Mouse (Mus musculus) forebrain, embryonic 15.5 days (tissue): Measurements from ENCODE around the gene Cck. TPM values are rescaled to one million over a fixed set of nuclear protein-coding genes. Genes with fewer than 3 reads are reported as not detected.

Experiments
- ATAC-seq: fragments of 200-750 bp; cut with Nextera tagmentation; replicated peaks from 2 replicates; pipeline ENCODE4 v1.8.0; 2017; ENCODE audit warnings: mild to moderate bottlenecking, moderate TSS enrichment, moderate library complexity
- H3K27ac ChIP-seq: fragments of 300-500 bp; sonication (generic); replicated peaks from 2 replicates; pipeline ENCODE4 v1.5.1; 2015; ENCODE audit warnings: mild to moderate bottlenecking, inconsistent platforms
- H3K27me3 ChIP-seq: fragments of 300-500 bp; sonication (generic); 2 replicates; pipeline ENCODE4 v1.6.1; 2015; ENCODE audit warnings: inconsistent platforms
- H3K36me3 ChIP-seq: fragments of 300-500 bp; sonication (generic); 2 replicates; pipeline ENCODE4 v1.6.1; 2015; ENCODE audit warnings: mild to moderate bottlenecking, inconsistent platforms
- H3K4me1 ChIP-seq: fragments of 300-500 bp; sonication (generic); 2 replicates; pipeline ENCODE4 v1.6.1; 2015; ENCODE audit warnings: inconsistent platforms
- H3K4me2 ChIP-seq: fragments of 300-500 bp; sonication (generic); replicated peaks from 2 replicates; pipeline ENCODE4 v1.6.1; 2015; ENCODE audit warnings: mild to moderate bottlenecking, inconsistent platforms
- H3K4me3 ChIP-seq: fragments of 300-500 bp; sonication (generic); 2 replicates; pipeline ENCODE4 v1.5.1; 2015; ENCODE audit warnings: mild to moderate bottlenecking, inconsistent platforms
- H3K9ac ChIP-seq: fragments of 300-500 bp; sonication (generic); replicated peaks from 2 replicates; pipeline ENCODE4 v1.6.1; 2015; ENCODE audit warnings: mild to moderate bottlenecking, inconsistent platforms
- H3K9me3 ChIP-seq: fragments of 300-500 bp; sonication (generic); 2 replicates; pipeline ENCODE4 v1.6.1; 2016; ENCODE audit warnings: inconsistent platforms
- WGBS: fragments of 180-500 bp; shearing (Covaris S2); methylation state at CpG from one replicate; pipeline ENCODE4 v1.1.7; 2015; ENCODE audit warnings: mixed read lengths; 5-methylcytosine and 5-hydroxymethylcytosine counted together
- polyA plus RNA-seq: library from polyadenylated mRNA; unstranded; fragments of >200 nt; fragmentation: Nextera tagmentation; extraction: Ambion mirVana; gene quantifications from 2 replicates; pipeline ENCODE4 v1.2.1, GENCODE M21; 2015

Cck gene
- polyA plus RNA-seq, 1 experiment from 2014 or later = 30.0 TPM

DNA sequence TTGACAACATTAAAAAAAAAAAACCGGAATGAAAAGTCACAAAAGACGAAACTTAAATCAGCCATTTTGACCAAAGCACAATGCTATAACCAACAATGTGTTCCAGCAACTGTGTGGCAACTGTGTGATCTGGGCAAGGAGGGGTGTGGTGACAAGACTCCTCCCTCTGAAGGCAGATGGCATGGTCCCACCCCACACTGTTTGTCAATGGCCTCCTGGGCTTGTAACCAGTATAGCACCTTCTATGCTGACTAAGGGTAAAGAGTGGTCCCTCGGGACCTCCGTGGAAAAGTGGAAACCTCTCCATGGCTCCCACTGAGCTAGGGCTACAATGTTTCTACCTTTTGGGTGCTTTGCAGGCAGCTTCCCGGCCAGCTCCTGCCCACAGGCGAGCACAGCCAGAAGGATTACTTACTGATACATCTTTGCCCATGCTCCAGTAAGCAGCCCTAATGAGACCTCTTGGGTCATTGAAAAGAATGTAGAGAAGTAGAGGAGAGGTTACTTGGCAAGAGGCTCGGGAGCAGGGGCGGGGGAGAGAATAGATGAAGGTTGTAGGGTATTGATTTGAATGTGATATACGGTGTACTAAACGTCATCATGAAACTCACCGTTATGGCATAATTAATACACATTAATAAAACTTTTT is 3.8 kb downstream of the Cck start:
- no peaks in the 10 kb centered on the region for H3K9me3 ChIP-seq
- H3K27ac ChIP-seq = no peak overlapping the region
- no peak overlapping the region for H3K4me3 ChIP-seq
- H3K4me1 ChIP-seq = peaks cover 10% of the 10 kb centered on the region
- ATAC-seq = no peak
- no peak overlapping the region for H3K9ac ChIP-seq
- H3K27me3 ChIP-seq = peaks cover 32% of the 10 kb centered on the region
- 43% methylated on average over 11 of the region's 11 CpGs for WGBS
- H3K36me3 ChIP-seq = no peaks in the 10 kb centered on the region
- no peak overlapping the region for H3K4me2 ChIP-seq

DNA sequence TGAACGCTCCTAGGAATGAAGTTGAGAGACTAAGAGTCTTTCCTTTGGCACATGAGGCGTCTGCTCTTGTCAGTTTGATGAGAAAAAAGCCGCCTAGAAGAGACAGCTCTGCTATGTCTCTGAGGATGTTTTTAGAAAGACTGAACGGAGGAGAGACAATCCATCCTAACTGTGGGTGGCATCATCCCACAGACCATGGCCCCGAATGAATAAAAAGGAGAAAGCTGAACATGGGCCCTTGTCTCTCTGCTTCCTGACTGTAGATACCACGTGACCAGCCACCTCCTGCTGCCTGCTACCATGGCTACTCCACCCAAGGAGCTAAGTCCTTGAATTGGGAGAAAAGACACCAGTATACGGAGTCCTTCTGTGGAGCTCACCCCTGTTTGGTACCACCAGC is 8.3 kb downstream of the Cck start:
- ATAC-seq = no peak
- no peaks in the 10 kb centered on the region for H3K36me3 ChIP-seq
- H3K4me2 ChIP-seq = no peak overlapping the region
- H3K9me3 ChIP-seq = no peaks in the 10 kb centered on the region
- H3K27ac ChIP-seq = no peak overlapping the region
- H3K27me3 ChIP-seq = no peaks in the 10 kb centered on the region
- H3K9ac ChIP-seq = no peak overlapping the region
- WGBS = 73% methylated on average over 7 of the region's 7 CpGs
- H3K4me1 ChIP-seq = peaks cover 3% of the 10 kb centered on the region; the same call in 1 of the 2 replicates
- H3K4me3 ChIP-seq = no peak overlapping the region

DNA sequence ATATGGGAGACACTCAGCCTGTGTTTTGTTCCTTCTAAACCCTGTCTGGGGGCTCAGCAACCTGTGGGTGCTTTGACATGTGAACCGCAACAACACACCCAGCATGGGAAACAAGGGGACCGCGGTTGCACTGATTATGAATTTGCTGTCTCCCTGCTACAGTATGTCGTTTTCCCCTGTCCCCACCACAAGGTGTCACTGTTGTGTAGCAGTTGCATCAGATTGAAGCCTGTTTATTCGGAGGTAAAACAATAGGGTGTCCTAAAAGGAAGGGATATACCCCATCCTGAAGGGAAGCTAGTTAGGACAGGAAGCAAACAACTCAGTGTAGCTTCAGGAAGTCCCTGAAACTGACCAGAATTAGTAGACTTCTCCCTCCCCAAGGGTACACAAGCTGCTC is 16.0 kb downstream of the Cck start:
- H3K4me3 ChIP-seq = no peak overlapping the region
- no peak overlapping the region for H3K4me2 ChIP-seq
- H3K27ac ChIP-seq = no peak overlapping the region
- no peak overlapping the region for H3K9ac ChIP-seq
- WGBS = 19% methylated on average over 5 of the region's 5 CpGs
- ATAC-seq = peak; percentile 42; the same call in 1 of the 2 replicates
- H3K4me1 ChIP-seq = peaks cover 13% of the 10 kb centered on the region
- no peaks in the 10 kb centered on the region for H3K9me3 ChIP-seq
- H3K36me3 ChIP-seq = no peaks in the 10 kb centered on the region
- H3K27me3 ChIP-seq = no peaks in the 10 kb centered on the region

GRCm38 (mm10) chr9:121477305-121477911 is 18.1 kb downstream of the Cck start:
- Histone ChIP-seq H3K4me1 (peaks cover 10% of the 10 kb centered on the region), H3K9ac (peak overlapping the region; percentile 41; the same call in 1 of the 2 replicates), H3K4me2 (peak overlapping the region; percentile 41), H3K9me3 (no peaks in the 10 kb centered on the region), H3K27me3 (no peaks in the 10 kb centered on the region), H3K27ac (peak overlapping the region; percentile 79), H3K36me3 (peaks cover 14% of the 10 kb centered on the region), H3K4me3 (no peak overlapping the region)
- 9% methylated on average over 15 of the region's 15 CpGs for WGBS
- peak; percentile 57 for ATAC-seq

- no peaks in the 10 kb centered on the region for H3K9me3 ChIP-seq
- no peak overlapping the region for H3K4me3 ChIP-seq
- H3K27ac ChIP-seq = 0 out of 2 replicates have a peak overlapping the region, but pooled peaks have one; percentile 2
- peaks cover 15% of the 10 kb centered on the region for H3K36me3 ChIP-seq
- no peaks in the 10 kb centered on the region for H3K27me3 ChIP-seq
- 74% methylated on average over 16 of the region's 16 CpGs for WGBS
- no peak for ATAC-seq
- no peak overlapping the region for H3K9ac ChIP-seq
- no peak overlapping the region for H3K4me2 ChIP-seq
- H3K4me1 ChIP-seq = peaks cover 10% of the 10 kb centered on the region
Measured at GRCm38 (mm10) chr9:121475488-121476452, 19.7 kb downstream of the Cck start.

- ATAC-seq = no peak
- 81% methylated on average over 5 of the region's 5 CpGs for WGBS
Measured at GRCm38 (mm10) chr9:121474771-121475170, 20.7 kb downstream of the Cck start.

DNA sequence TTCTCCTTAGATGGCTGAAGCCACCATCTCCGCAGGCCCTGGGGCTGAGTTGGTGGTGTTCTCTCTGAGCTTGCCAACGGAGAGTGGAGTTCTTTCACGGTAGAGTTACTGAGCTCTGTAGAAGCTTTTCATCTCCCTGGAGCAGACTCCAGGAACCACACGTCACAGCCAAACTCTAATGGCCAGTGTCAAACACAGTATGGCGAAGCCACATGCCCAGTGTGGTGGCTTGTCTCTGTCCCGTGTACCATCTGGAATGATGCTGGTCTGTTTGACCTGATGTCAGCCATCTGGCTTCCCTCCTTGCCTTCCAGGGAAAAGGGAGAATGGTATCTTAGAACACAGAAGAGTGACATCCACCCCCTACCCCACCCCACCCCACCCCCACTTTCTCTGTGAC is 25.8 kb downstream of the Cck start:
- Histone ChIP-seq H3K4me3 (no peak overlapping the region), H3K36me3 (peaks cover 33% of the 10 kb centered on the region), H3K27ac (no peak overlapping the region), H3K27me3 (no peaks in the 10 kb centered on the region), H3K4me1 (0 out of 2 replicates have a peak, but pooled peaks cover 2% of the 10 kb centered on the region), H3K9me3 (no peaks in the 10 kb centered on the region), H3K4me2 (no peak overlapping the region), H3K9ac (no peak overlapping the region)
- WGBS = 78% methylated on average over 6 of the region's 6 CpGs
- no peak for ATAC-seq

More at GRCm38 (mm10) chr9:121474771-121475170, 20.7 kb downstream of the Cck start:
- H3K9ac ChIP-seq = no peak overlapping the region
- peaks cover 10% of the 10 kb centered on the region for H3K4me1 ChIP-seq
- H3K27me3 ChIP-seq = no peaks in the 10 kb centered on the region
- no peaks in the 10 kb centered on the region for H3K9me3 ChIP-seq
- H3K4me3 ChIP-seq = no peak overlapping the region
- peaks cover 19% of the 10 kb centered on the region for H3K36me3 ChIP-seq
- H3K4me2 ChIP-seq = no peak overlapping the region
- H3K27ac ChIP-seq = no peak overlapping the region

GRCm38 (mm10) chr9:121467460-121467859 is 28.0 kb downstream of the Cck start:
- Histone ChIP-seq H3K9me3 (no peaks in the 10 kb centered on the region), H3K4me2 (no peak overlapping the region), H3K27me3 (no peaks in the 10 kb centered on the region), H3K9ac (no peak overlapping the region), H3K36me3 (peaks cover 36% of the 10 kb centered on the region), H3K27ac (peak overlapping the region; percentile 48), H3K4me3 (no peak overlapping the region), H3K4me1 (0 out of 2 replicates have a peak, but pooled peaks cover 2% of the 10 kb centered on the region)
- 69% methylated on average over 11 of the region's 11 CpGs for WGBS
- ATAC-seq = no peak

DNA sequence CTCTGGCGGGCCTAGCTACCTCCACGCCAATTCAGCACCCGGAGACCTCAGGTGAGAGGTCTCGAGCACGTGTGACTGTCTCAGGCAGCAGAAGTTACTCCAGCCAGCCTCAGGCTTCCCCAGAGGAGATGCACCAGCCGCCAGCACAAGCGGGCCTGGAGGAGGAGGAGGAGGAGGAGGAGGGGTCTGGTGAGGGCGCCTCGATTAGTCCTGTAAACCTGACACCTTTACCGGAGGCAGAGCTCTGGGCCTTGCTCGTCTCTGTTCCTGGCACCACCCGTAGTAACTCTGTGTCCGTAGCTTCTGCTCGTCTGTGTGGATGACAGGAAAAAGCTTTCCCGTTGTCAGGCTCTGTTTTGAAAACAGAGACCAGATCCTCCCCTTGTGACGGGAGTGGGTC is 35.0 kb downstream of the Cck start:
- Histone ChIP-seq H3K27me3 (no peaks in the 10 kb centered on the region), H3K36me3 (peaks cover 61% of the 10 kb centered on the region), H3K27ac (no peak overlapping the region), H3K9ac (no peak overlapping the region), H3K4me2 (no peak overlapping the region), H3K4me1 (no peaks in the 10 kb centered on the region), H3K4me3 (no peak overlapping the region), H3K9me3 (no peaks in the 10 kb centered on the region)
- WGBS = 84% methylated on average over 14 of the region's 16 CpGs
- no peak for ATAC-seq

DNA sequence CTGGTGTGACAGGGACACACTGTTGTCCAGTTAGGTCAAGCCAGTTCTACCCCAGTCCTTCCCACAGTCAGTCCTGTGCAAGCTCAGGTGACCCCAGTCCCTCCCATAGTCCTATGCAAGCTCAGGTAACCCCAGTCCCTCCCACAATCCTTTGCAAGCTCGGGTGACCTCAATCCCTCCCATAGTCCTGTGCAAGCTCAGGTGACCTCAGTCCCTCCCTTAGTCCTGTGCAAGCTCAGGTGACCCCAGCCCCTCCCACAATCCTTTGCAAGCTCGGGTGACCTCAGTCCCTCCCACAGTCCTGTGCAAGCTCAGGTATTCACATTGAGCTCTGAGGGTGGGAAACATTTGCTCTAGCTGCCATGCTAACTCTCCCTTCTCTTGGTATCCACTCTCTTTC is 35.5 kb downstream of the Cck start:
- Histone ChIP-seq H3K4me3 (no peak overlapping the region), H3K9me3 (no peaks in the 10 kb centered on the region), H3K9ac (no peak overlapping the region), H3K36me3 (peaks cover 63% of the 10 kb centered on the region), H3K27ac (no peak overlapping the region), H3K27me3 (no peaks in the 10 kb centered on the region), H3K4me1 (no peaks in the 10 kb centered on the region), H3K4me2 (no peak overlapping the region)
- no peak for ATAC-seq
- 72% methylated on average over 2 of the region's 2 CpGs for WGBS

DNA sequence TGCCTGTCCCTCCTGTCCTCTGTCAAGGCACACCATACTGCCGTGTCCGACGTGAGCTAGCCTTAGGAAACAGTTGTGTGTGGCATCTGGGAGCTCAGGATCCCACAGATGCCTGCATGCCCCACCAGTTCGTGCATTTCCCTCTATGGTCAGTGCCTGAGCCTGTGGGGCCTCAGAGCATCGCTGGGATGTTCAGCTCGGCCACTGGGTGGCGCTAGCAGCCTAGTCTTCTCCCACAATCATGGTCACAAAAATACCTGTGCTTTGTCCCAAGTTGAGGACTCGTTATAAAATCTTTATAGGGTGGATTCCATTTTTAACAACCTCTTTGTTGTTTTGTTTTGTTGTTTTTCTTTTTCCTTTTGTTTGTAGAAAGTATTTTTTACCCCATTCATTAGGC is 37.0 kb downstream of the Cck start:
- H3K27ac ChIP-seq = no peak overlapping the region
- H3K4me3 ChIP-seq = no peak overlapping the region
- peaks cover 67% of the 10 kb centered on the region for H3K36me3 ChIP-seq
- no peaks in the 10 kb centered on the region for H3K27me3 ChIP-seq
- no peak overlapping the region for H3K4me2 ChIP-seq
- 35% methylated on average over 8 of the region's 8 CpGs for WGBS
- no peak for ATAC-seq
- no peaks in the 10 kb centered on the region for H3K4me1 ChIP-seq
- no peak overlapping the region for H3K9ac ChIP-seq
- H3K9me3 ChIP-seq = no peaks in the 10 kb centered on the region
